Mouse (Mus musculus) erythroblast, embryonic 14.5 days (primary cell): Measurements from ENCODE around the gene Pou2f2.

ENCODE experiments used
- GATA1 ChIP-seq: IDR thresholded peaks from 2 replicates; pipeline ENCODE4 v1.6.1; 2012; ENCODE audit warnings: low read length, inconsistent platforms, mixed read lengths
- TAL1 ChIP-seq: IDR thresholded peaks from 3 replicates; pipeline ENCODE4 v1.6.1; 2012; ENCODE audit warnings: low read length, inconsistent platforms, mixed read lengths

DNA sequence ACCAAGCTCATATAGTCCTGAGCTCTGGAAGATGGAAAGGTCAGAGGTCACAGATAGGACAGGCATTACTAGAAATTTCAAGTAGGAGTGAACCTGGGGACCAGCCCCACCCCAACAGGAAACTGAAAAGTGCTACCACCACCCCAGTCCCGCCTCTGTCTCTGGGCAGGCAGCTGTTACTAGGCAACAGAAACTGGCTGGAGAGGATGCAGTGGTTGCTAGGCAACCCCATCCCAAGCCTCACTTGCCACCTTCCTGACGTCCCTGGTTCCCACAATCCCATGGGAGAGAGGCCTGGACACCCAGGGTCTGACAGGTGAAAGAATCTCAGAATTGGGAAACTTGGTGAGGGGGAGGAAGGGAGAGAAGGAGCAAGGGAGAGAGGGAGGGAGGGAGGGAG is 110.8 kb downstream of the Pou2f2 start:
- TF ChIP-seq TAL1 (no peak), GATA1 (no peak)
